Mouse (Mus musculus) hematopoietic multipotent progenitor cell, adult 10-12 weeks (in vitro differentiated cells): ENCODE data around the gene Egf. TPM values are rescaled to one million over a fixed set of nuclear protein-coding genes. Genes with fewer than 3 reads are reported as not detected.

Experiments
- polyA plus RNA-seq: library from polyadenylated mRNA; stranded (reverse); fragments of >175 nt; gene quantifications from 2 replicates; pipeline ENCODE4 v1.2.3, GENCODE M21; 2012; ENCODE audit warnings: low replicate concordance

Gene Egf
- polyA plus RNA-seq, result 1.1 TPM in 2 replicates

DNA sequence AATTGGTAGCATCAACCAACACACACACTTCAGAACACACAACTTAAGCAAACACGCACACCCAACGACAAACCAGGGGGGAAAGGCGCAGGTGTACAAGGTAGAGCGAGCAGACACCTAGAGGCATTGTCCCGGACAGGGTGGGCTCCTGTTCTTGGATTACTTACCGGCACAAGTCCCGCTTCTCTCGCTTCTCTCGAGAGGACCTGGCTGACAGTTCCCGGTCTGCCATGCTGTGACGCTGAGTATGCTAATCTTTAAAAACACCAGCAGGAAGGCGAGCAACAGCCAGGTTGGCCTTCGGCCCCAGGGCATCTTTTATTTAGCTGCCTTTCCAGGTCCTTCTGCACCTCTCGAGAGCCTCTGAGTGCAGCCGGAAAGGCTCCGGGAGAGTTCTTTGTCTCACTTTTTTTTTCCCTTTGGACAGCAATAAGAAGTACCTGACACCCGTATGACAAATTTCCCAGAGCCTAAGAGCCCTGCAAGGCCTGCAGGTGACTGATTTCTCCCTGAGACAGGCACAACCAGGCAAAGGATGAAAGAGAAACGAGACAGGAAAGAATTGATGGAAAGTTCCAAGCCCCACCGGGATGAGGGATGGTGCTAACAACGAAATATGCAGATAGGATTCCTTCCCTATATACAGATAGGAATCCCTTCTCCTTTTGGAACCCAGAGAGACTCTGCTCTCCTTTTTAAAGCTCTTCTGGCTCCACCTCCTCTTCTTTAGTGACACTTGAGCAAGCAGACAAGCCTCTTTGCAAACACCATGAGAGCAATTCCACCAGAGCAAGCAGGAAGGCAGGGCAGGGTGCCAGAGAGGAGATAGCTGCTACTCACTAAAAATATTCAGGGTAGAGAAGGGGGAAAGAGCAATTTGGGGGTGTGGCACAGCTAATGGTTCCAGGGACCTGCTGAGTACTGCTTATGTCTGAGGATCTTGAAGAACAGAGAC, at the start of gene Egf:
Egf (minus strand) TSS at position 667 of the 955 bp plus-strand sequence.

DNA sequence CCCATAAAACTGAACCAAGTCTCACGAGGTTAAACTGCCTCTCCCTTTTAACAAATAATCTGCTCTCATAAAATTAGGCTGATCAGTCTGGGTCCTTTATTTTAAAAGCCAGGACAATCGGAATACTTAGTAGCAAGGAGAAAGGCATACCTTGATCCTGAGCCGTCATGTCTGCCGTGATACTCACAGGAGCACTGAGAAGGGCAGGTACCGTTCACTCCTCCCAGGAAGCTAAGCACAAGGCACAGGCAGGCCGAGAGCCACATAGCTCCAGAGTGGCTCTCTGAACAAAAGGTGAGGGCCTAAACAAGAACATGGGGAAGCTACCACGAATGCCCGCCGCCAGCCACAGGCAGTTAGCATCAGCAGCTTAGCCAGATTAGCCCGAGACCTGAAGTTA, 48.6 kb upstream of the Egf start, which contains the start of gene Lrit3:
Lrit3 (minus strand) TSS at position 266 of the 400 bp plus-strand sequence.

Other genes starting within 250 kb of the Egf start
- gene Elovl6, start 223.0 kb downstream of the Egf start, polyA plus RNA-seq, result 0.40 and 0.43 TPM in 2 replicates
- not detected in 2 replicates for gene Lrit3, start 48.7 kb upstream of the Egf start, polyA plus RNA-seq
- not detected in 2 replicates for gene Rrh, start 67.3 kb upstream of the Egf start, polyA plus RNA-seq
- 30.4 and 47.2 TPM in 2 replicates for gene Gar1, start 76.1 kb upstream of the Egf start, polyA plus RNA-seq
- not detected in 2 replicates for gene Cfi, start 80.6 kb upstream of the Egf start, polyA plus RNA-seq
- 27.4 and 31.3 TPM in 2 replicates for gene Pla2g12a, start 123.3 kb upstream of the Egf start, polyA plus RNA-seq
- 13.0 and 15.3 TPM in 2 replicates for gene Casp6, start 146.1 kb upstream of the Egf start, polyA plus RNA-seq
- gene Mcub, start 214.9 kb upstream of the Egf start, polyA plus RNA-seq, result 17.2 and 33.5 TPM in 2 replicates